Mouse (Mus musculus) lung, adult 2 months (tissue): Measurements from ENCODE around the gene Rdh16f1.
"Not testable (repeated sequence)": the region's sequence is repeated elsewhere in the genome, so short reads cannot be mapped to it uniquely, and the experiment has no call there.

Experiments
- CTCF ChIP-seq: fragments of 200-500 bp; IDR thresholded peaks from 2 replicates; pipeline ENCODE4 v1.5.1; 2011; ENCODE audit warnings: mild to moderate bottlenecking, low read length, control low read depth; ENCODE audit not compliant: insufficient read depth
- POLR2A ChIP-seq: fragments of 200-500 bp; IDR thresholded peaks from 2 replicates; pipeline ENCODE4 v1.6.1; 2011; ENCODE audit warnings: low read depth, mild to moderate bottlenecking, control low read depth, low read length, borderline replicate concordance; ENCODE audit errors: extremely low read depth

DNA sequence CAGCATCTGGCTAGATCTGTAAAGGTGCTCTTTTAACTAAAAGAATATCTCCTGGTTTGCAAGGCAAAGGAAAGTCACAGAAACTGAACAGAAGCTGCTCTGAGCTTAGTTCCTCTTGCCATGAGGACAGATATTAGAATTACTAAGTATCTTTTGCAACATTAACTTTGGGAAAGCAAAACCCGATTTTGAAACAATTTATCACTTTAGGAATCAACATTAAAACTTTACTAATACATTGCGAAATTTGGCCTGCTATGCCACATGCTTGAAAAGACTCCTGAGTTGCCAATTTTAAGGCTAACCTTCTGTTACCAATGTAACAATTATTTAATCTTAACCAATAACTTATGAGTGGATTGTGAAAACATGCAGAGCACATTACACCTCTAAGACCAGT, 62.2 kb downstream of the Rdh16f1 start:
- TF ChIP-seq POLR2A, CTCF: not testable (repeated sequence)
